Mouse (Mus musculus): ENCODE results near the gene Foxj2.

DNA sequence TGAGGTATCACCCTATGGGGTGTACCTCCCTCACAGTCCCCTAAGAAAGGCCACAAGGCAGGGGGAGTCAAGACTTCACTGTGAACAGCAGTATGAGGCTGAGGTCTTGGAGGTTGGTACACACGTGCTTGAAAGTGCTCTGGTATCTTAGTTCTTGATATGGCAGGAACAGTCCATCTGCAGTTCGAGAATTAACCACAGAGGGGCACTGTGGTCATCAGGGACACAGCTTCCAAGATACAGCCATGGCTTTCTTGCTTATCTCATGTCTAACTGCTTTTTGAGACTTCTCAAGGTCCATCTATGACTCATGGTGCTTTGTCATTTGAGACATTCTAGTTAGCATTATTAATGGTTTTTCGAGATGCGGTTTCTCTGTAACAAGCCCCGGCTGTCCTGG is 15.3 kb upstream of the Foxj2 start:
- TF ChIP-seq POLR2A (IDR thresholded peaks at IDR 0.05; ENCODE audit: extremely low read depth, insufficient read depth, low read length) (no peak), CTCF (IDR thresholded peaks at IDR 0.05; ENCODE audit: low read depth, low read length) (peak; percentile 68)
